Mouse (Mus musculus): Measurements from ENCODE around the gene Ssbp3.

The Ssbp3 gene

GRCm38 (mm10) chr4:106985899-106986832 lies 75.7 kb downstream of the Ssbp3 start:
- DNase-seq (ENCODE audit: low read depth) = no peak

GRCm38 (mm10) chr4:106987725-106988364 lies 77.3 kb downstream of the Ssbp3 start:
- DNase-seq (ENCODE audit: low read depth) = peak; percentile 84

- DNase-seq (ENCODE audit: low read depth) = no peak
Measured at GRCm38 (mm10) chr4:106988886-106989225, 78.4 kb downstream of the Ssbp3 start.

GRCm38 (mm10) chr4:106989226-106989983 lies 78.9 kb downstream of the Ssbp3 start:
- DNase-seq (ENCODE audit: low read depth) = no peak

- no peak for DNase-seq (ENCODE audit: low read depth)
Measured at GRCm38 (mm10) chr4:106993053-106993452, 82.6 kb downstream of the Ssbp3 start.

- DNase-seq (ENCODE audit: low read depth) = no peak
Measured at GRCm38 (mm10) chr4:106994252-106994651, 83.8 kb downstream of the Ssbp3 start.

GRCm38 (mm10) chr4:106995069-106995468 lies 84.6 kb downstream of the Ssbp3 start:
- DNase-seq (ENCODE audit: low read depth) = no peak

- DNase-seq (ENCODE audit: low read depth) = no peak
Measured at GRCm38 (mm10) chr4:106995513-106995912, 85.0 kb downstream of the Ssbp3 start.

- no peak for DNase-seq (ENCODE audit: low read depth)
Measured at GRCm38 (mm10) chr4:106996305-106997076, 86.0 kb downstream of the Ssbp3 start.

DNA sequence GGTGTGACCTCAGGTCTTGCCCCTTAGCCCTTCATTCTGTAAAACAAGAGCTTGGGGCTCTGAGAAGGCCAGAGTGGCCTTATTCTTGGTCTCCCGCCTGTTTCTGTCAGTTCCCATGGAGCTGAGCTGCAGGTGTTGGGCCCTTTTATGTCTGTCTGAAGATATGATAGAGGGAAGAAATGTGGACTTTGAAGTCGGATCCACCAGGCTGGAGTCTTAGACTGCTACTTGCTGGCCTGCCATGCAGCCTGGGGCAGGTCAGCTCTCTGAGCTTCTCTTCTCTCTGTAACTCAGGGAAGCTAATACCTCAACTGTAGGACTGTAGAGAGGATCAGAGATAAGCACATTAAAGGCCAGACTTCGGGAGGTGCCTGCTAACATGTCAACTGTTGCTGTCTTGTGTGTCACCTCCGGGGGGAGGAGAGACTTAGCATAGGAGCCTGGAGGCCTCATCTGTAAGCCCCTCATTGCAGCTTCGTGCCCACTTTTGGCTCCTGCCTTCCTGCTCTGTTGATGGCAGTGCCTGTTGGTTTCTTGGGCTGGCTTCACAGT lies 90.8 kb downstream of the Ssbp3 start:
- DNase-seq (ENCODE audit: low read depth) = no peak

DNA sequence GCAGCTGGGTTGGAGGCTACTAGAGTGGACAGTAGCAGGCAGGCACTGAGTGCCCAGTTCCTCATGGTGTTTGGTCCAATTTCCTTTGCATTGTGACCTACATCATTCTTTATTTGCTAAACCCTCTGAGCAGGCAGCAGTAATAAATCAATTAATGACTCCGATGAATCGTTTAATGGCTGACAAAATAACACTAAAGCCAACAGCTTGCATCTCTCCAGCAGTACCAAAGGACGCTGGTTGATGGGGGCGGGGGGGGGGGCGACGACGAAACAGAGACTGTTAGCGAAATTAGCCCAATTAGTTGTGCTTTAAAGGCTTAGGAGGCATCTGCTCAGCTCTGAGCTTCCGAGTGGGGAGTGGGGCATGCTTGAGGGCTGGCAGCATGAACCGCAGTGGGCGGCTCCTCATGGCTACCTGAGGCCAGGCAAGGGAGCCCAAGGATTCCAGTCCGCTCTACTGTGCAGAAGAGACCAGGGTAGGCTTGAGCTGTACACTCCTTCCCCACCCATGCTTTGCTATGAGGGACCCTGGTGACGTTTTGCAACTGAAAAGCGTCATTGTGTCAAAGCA lies 91.5 kb downstream of the Ssbp3 start:
- no peak for DNase-seq (ENCODE audit: low read depth)

GRCm38 (mm10) chr4:107002517-107003165 lies 92.1 kb downstream of the Ssbp3 start:
- DNase-seq (ENCODE audit: low read depth) = no peak

GRCm38 (mm10) chr4:107003199-107003598 lies 92.7 kb downstream of the Ssbp3 start:
- DNase-seq (ENCODE audit: low read depth) = no peak

DNA sequence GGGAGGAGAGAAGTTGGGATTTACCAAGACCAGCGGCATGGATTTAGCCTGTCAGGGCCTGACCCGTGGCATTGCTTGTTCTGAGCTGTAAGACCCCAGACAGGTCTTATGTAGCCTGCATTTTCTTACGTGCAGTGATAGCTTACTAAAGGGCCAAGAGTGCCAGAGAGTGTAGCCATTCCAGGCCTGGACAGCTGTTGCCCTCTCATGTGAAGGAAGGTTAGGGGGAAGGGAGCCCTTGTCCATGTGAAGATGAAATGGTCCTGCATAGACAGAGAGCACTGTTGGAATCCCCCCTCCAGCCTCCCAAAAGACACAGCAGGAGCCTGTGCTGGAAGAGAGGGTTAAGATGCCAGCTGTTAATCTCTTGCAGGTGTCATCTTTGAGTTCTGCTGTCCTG lies 93.3 kb downstream of the Ssbp3 start:
- no peak for DNase-seq (ENCODE audit: low read depth)

DNA sequence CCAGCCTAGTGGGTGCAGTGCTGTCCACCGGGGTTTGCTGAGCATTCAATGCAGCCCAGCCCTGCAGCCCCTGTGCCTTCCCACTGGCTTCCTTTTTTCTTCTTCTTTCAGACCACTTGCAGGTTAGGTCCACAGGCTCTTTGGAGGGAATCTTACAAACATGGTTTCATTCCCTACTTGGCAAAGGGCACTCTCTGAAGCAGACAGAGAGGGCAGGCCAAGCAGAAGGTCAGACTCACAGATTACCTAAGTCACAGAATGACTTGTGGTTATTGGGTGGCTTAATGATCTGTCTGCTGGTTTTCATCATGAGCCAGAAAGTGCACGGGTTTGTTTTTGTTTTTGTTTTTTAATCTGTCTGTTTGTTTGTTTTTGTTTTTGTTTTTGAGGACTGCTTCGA lies 93.8 kb downstream of the Ssbp3 start:
- no peak for DNase-seq (ENCODE audit: low read depth)

DNA sequence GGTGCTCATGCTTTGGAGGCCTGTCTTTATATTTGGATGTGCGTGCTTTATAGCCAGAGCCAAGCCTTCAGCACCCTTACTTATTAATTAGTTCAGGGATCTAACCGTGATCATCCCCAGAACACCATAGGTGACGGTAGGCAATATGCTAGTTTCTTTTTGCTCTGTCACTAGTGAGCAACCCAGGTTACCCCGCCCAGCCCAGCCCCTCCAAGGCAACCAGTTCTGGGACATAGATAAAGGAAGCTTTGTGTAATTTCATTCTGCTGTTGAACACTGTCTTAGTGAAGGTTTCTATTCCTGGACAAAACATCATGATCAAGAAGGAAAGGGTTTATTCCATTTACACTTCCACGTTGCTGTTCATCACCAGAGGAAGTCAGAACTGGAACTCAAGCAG lies 94.7 kb downstream of the Ssbp3 start:
- DNase-seq (ENCODE audit: low read depth) = no peak

- DNase-seq (ENCODE audit: low read depth) = no peak
Measured at GRCm38 (mm10) chr4:107006229-107006628, 95.7 kb downstream of the Ssbp3 start.

DNA sequence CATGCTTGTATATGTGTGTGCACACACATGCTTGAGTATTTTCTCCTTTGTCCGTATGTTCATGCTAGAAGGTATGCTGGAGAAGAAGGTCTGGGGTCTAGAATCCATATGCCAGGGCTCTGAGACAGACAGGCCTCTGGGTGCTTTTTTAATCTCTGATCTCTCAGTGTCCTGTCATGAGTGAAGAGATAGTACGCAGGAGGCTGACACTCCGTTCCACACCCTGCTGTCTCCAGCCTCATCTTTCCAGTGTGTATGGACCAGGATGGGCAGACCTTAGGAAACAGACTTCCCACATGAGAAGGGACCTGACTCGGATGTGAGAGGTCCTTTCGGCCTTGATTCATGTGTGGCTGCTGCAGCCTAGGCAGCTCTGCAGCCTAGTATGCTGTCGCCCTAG lies 96.3 kb downstream of the Ssbp3 start:
- DNase-seq (ENCODE audit: low read depth) = no peak

- no peak for DNase-seq (ENCODE audit: low read depth)
Measured at GRCm38 (mm10) chr4:107007359-107007758, 96.9 kb downstream of the Ssbp3 start.

DNA sequence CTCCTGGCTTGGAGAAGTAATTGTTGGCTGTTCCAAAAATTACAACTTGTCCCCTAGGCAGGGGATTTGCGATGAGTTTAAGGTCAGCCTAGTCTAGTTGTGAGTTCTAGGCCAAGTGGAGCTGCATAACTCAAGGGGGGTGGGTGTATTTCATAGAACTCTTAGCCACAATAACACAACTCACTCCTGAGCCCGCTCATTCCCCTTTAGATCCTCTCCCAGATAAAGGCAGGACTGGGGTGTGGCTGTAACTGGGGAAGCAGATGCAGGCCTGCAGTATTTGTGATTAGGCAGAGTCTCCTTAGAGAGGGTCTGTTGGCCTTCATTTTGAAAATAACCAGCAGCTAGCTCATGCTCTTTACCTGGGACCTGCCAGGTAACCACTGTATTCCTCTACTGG lies 97.7 kb downstream of the Ssbp3 start:
- no peak for DNase-seq (ENCODE audit: low read depth)

- no peak for DNase-seq (ENCODE audit: low read depth)
Measured at GRCm38 (mm10) chr4:107009548-107009947, 99.0 kb downstream of the Ssbp3 start.

All from induced T-regulatory cell, adult 2 months (primary cell).